Mouse (Mus musculus): Measurements from ENCODE around the gene Mapkbp1. TPM values are rescaled to one million over a fixed set of nuclear protein-coding genes. Genes with fewer than 3 reads are reported as not detected.

Gene Mapkbp1
- polyA plus RNA-seq, 1 experiment from 2014 or later, result 4.0 TPM

- H3K9ac ChIP-seq, result no peak overlapping the region
- ATAC-seq (replicated peaks; ENCODE audit: low FRiP score), result no peak
- H3K4me3 ChIP-seq (replicated peaks), result no peak overlapping the region
- no peak overlapping the region; the same call in 1 of the 2 replicates for H3K27ac ChIP-seq
- no peaks in the 10 kb centered on the region for H3K27me3 ChIP-seq
- H3K4me1 ChIP-seq, result peaks cover 24% of the 10 kb centered on the region
- H3K4me2 ChIP-seq, result no peak overlapping the region
- H3K36me3 ChIP-seq, result no peaks in the 10 kb centered on the region
- WGBS, result 80% methylated on average over 3 of the region's 3 CpGs
- H3K9me3 ChIP-seq (replicated peaks), result no peaks in the 10 kb centered on the region
These were observed 87.0 kb downstream of the Mapkbp1 start for GRCm38 (mm10) chr2:120059466-120059865.

DNA sequence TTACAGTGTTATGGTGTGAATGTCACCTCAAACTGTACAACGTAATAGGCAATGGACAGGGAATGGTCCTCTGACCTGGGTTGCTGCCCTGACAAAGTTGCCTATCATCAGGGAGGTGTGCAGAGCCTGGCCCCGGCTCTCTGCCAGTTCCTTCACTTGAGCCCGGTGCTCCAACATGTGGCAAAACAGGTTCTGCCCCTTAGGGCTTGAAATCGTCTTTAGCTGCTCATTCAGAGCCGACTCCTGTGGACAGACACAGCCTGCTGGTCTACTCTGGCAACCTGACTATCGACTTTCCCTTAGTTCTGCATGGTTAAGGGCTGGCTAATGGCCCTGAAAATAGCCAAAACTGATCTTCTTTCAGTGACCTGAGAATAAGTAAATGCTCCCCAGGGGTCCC is 87.7 kb downstream of the Mapkbp1 start:
- H3K4me1 ChIP-seq, result peaks cover 24% of the 10 kb centered on the region

GRCm38 (mm10) chr2:120060651-120061050 is 88.2 kb downstream of the Mapkbp1 start:
- peak overlapping the region; percentile 75 for H3K27ac ChIP-seq
- H3K4me3 ChIP-seq (replicated peaks), result no peak overlapping the region
- no peaks in the 10 kb centered on the region for H3K27me3 ChIP-seq
- no peaks in the 10 kb centered on the region for H3K36me3 ChIP-seq
- no peaks in the 10 kb centered on the region for H3K9me3 ChIP-seq (replicated peaks)
- no peak overlapping the region for H3K4me2 ChIP-seq
- peaks cover 24% of the 10 kb centered on the region for H3K4me1 ChIP-seq
- no peak overlapping the region for H3K9ac ChIP-seq
- peak; percentile 57; the same call in 1 of the 2 replicates for ATAC-seq (replicated peaks; ENCODE audit: low FRiP score)
- 29% methylated on average over 9 of the region's 9 CpGs for WGBS

More for the DNA sequence above, 87.7 kb downstream of the Mapkbp1 start:
- no peak overlapping the region for H3K9ac ChIP-seq
- H3K4me2 ChIP-seq, result no peak overlapping the region
- no peaks in the 10 kb centered on the region for H3K27me3 ChIP-seq
- H3K36me3 ChIP-seq, result no peaks in the 10 kb centered on the region
- WGBS, result 31% methylated on average over 6 of the region's 6 CpGs
- no peak; the same call in 1 of the 2 replicates for ATAC-seq (replicated peaks; ENCODE audit: low FRiP score)
- H3K9me3 ChIP-seq (replicated peaks), result no peaks in the 10 kb centered on the region
- peak overlapping the region; percentile 75 for H3K27ac ChIP-seq
- no peak overlapping the region for H3K4me3 ChIP-seq (replicated peaks)

- Histone ChIP-seq H3K4me3 (replicated peaks) (no peak overlapping the region), H3K9ac (no peak overlapping the region), H3K27me3 (no peaks in the 10 kb centered on the region), H3K4me2 (no peak overlapping the region), H3K36me3 (no peaks in the 10 kb centered on the region), H3K9me3 (replicated peaks) (no peaks in the 10 kb centered on the region), H3K4me1 (peaks cover 24% of the 10 kb centered on the region), H3K27ac (no peak overlapping the region)
- WGBS, result 78% methylated on average over 8 of the region's 8 CpGs
- no peak for ATAC-seq (replicated peaks; ENCODE audit: low FRiP score)
These were observed 89.7 kb downstream of the Mapkbp1 start for GRCm38 (mm10) chr2:120062248-120062647.

- no peak overlapping the region for H3K4me3 ChIP-seq (replicated peaks)
- H3K4me2 ChIP-seq, result no peak overlapping the region
- 82% methylated on average over 6 of the region's 6 CpGs for WGBS
- no peak overlapping the region for H3K27ac ChIP-seq
- H3K4me1 ChIP-seq, result peaks cover 22% of the 10 kb centered on the region
- H3K9ac ChIP-seq, result no peak overlapping the region
- no peak for ATAC-seq (replicated peaks; ENCODE audit: low FRiP score)
- H3K9me3 ChIP-seq (replicated peaks), result no peaks in the 10 kb centered on the region
- no peaks in the 10 kb centered on the region for H3K36me3 ChIP-seq
- no peaks in the 10 kb centered on the region for H3K27me3 ChIP-seq
These were observed 92.1 kb downstream of the Mapkbp1 start for GRCm38 (mm10) chr2:120064639-120065038.

GRCm38 (mm10) chr2:120065243-120065642 is 92.7 kb downstream of the Mapkbp1 start:
- Histone ChIP-seq H3K9me3 (replicated peaks) (no peaks in the 10 kb centered on the region), H3K9ac (no peak overlapping the region)

DNA sequence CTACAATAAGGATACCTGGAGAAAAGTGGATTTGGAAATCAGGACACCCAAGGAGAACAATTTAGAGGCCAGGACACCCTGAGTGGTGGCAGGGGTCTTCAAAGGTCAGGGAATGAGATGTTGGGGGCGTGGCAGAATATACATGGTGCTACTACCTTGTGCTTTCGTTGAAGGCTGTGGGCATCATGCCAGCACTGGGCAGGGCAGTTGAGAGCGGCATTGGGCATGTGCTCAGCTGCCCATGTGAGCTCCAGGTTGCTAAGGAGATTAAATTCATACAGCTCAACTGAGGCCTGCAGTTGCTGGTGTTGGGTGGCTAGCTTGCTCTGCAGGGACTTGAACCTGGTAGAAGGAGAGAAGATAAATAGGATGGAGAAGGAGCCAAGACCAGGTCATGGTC is 93.7 kb downstream of the Mapkbp1 start:
- no peaks in the 10 kb centered on the region for H3K36me3 ChIP-seq
- 76% methylated on average over 3 of the region's 3 CpGs for WGBS
- ATAC-seq (replicated peaks; ENCODE audit: low FRiP score), result no peak

More at GRCm38 (mm10) chr2:120065243-120065642, 92.7 kb downstream of the Mapkbp1 start:
- Histone ChIP-seq H3K27me3 (no peaks in the 10 kb centered on the region), H3K4me3 (replicated peaks) (no peak overlapping the region), H3K27ac (no peak overlapping the region), H3K4me1 (peaks cover 16% of the 10 kb centered on the region), H3K36me3 (no peaks in the 10 kb centered on the region), H3K4me2 (no peak overlapping the region)
- 93% methylated on average over 10 of the region's 10 CpGs for WGBS
- no peak for ATAC-seq (replicated peaks; ENCODE audit: low FRiP score)

GRCm38 (mm10) chr2:120068555-120069465 is 96.3 kb downstream of the Mapkbp1 start:
- Histone ChIP-seq H3K36me3 (no peaks in the 10 kb centered on the region), H3K27me3 (no peaks in the 10 kb centered on the region), H3K9ac (no peak overlapping the region), H3K4me2 (no peak overlapping the region), H3K4me3 (replicated peaks) (no peak overlapping the region), H3K27ac (no peak overlapping the region), H3K4me1 (no peaks in the 10 kb centered on the region), H3K9me3 (replicated peaks) (no peaks in the 10 kb centered on the region)
- 44% methylated on average over 16 of the region's 16 CpGs for WGBS
- ATAC-seq (replicated peaks; ENCODE audit: low FRiP score), result peak; percentile 35; the same call in 1 of the 2 replicates

More for the DNA sequence above, 93.7 kb downstream of the Mapkbp1 start:
- H3K27me3 ChIP-seq, result no peaks in the 10 kb centered on the region
- H3K4me1 ChIP-seq, result peaks cover 7% of the 10 kb centered on the region
- no peak overlapping the region for H3K4me2 ChIP-seq
- H3K4me3 ChIP-seq (replicated peaks), result no peak overlapping the region
- no peak overlapping the region for H3K27ac ChIP-seq
- H3K9ac ChIP-seq, result no peak overlapping the region
- no peaks in the 10 kb centered on the region for H3K9me3 ChIP-seq (replicated peaks)

DNA sequence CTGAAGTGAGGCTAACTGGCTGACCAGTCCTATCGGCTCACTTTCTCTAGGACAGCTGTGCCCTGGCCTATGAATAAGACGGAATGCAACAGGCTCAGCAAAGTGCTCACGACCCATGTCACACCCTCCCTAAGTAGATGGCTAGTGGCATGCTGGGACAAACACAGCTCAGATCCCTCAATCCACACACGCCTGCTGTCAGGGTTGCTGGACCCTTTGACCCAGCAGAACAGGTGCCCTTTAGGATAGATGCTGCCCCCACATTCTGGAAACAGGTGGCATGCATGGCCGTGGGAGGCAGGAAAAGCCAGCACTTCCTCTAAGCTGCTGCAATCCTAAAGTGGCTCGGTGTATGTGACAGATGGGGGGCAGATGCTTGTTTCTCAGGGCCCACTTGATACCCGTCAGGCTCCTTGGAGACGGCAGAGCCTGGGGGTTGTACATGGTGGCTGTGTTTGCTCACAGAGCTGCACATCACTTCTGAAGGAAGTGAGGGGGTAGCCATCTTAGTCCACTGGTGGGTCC is 97.0 kb downstream of the Mapkbp1 start:
- H3K9me3 ChIP-seq (replicated peaks), result no peaks in the 10 kb centered on the region
- H3K4me2 ChIP-seq, result no peak overlapping the region
- ATAC-seq (replicated peaks; ENCODE audit: low FRiP score), result no peak
- WGBS, result 66% methylated on average over 8 of the region's 8 CpGs
- H3K4me3 ChIP-seq (replicated peaks), result no peak overlapping the region
- no peak overlapping the region for H3K27ac ChIP-seq
- no peak overlapping the region for H3K9ac ChIP-seq
- H3K36me3 ChIP-seq, result no peaks in the 10 kb centered on the region
- no peaks in the 10 kb centered on the region for H3K4me1 ChIP-seq
- H3K27me3 ChIP-seq, result 0 out of 2 replicates have a peak, but pooled peaks cover under 1% of the 10 kb centered on the region

DNA sequence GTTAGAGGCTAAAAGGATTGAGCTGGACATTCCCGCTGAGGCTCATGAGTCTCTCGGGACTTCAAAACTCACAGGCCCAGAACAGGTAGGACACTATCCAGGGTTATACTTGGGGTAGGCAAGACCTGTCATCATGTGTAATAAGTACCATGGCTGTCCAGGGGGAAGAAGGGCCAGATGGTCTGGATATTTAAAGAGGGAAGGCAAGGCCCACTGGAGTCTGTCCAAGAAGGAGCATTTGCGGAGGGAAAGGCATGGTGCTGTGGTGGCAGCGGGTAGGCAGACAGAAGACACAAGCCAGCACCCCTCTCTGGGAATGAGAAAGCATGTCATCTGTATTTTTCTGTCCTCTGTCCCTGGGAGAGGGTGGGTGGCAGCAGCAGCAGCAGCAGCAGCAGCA is 101.6 kb downstream of the Mapkbp1 start:
- Histone ChIP-seq H3K4me1 (peaks cover 11% of the 10 kb centered on the region; the same call in 1 of the 2 replicates), H3K27me3 (peaks cover 29% of the 10 kb centered on the region), H3K4me2 (no peak overlapping the region), H3K9me3 (replicated peaks) (no peaks in the 10 kb centered on the region), H3K4me3 (replicated peaks) (no peak overlapping the region), H3K9ac (no peak overlapping the region), H3K36me3 (no peaks in the 10 kb centered on the region), H3K27ac (no peak overlapping the region)
- 92% methylated on average over 4 of the region's 4 CpGs for WGBS
- ATAC-seq (replicated peaks; ENCODE audit: low FRiP score), result no peak

- no peaks in the 10 kb centered on the region for H3K36me3 ChIP-seq
- no peak overlapping the region for H3K27ac ChIP-seq
- peaks cover 32% of the 10 kb centered on the region for H3K27me3 ChIP-seq
- H3K9me3 ChIP-seq (replicated peaks), result no peaks in the 10 kb centered on the region
- 1% methylated on average over 36 of the region's 36 CpGs for WGBS
- H3K4me3 ChIP-seq (replicated peaks), result peak overlapping the region; percentile 42
- H3K4me1 ChIP-seq, result peaks cover 11% of the 10 kb centered on the region; the same call in 1 of the 2 replicates
- H3K4me2 ChIP-seq, result peak overlapping the region; percentile 78
- ATAC-seq (replicated peaks; ENCODE audit: low FRiP score), result peak; percentile 76
- no peak overlapping the region for H3K9ac ChIP-seq
These were observed 103.7 kb downstream of the Mapkbp1 start for GRCm38 (mm10) chr2:120076076-120076705.

Measured in kidney, embryonic 15.5 days (tissue).